Mouse (Mus musculus) liver, embryonic 13.5 days (tissue): ENCODE data around the gene Csf2. TPM values are rescaled to one million over a fixed set of nuclear protein-coding genes. Genes with fewer than 3 reads are reported as not detected.
"Not testable (repeated sequence)": the region's sequence is repeated elsewhere in the genome, so short reads cannot be mapped to it uniquely, and the experiment has no call there.

Experiments used
- ATAC-seq: fragments of 200-750 bp; cut with Nextera tagmentation; 2 replicates; pipeline ENCODE4 v1.8.0; 2017; ENCODE audit warnings: low read depth, mild to moderate bottlenecking, moderate number of reproducible peaks, moderate library complexity
- DNase-seq: peaks from one replicate; pipeline ENCODE4 v3.0.0; 2022
- H3K27ac ChIP-seq: fragments of 300-500 bp; sonication (generic); 2 replicates; pipeline ENCODE4 v1.5.1; 2015; ENCODE audit warnings: moderate library complexity, mild to moderate bottlenecking, inconsistent platforms
- H3K27me3 ChIP-seq: fragments of 300-500 bp; sonication (generic); 2 replicates; pipeline ENCODE4 v1.6.1; 2015; ENCODE audit warnings: mild to moderate bottlenecking, inconsistent platforms
- H3K36me3 ChIP-seq: fragments of 300-500 bp; sonication (generic); 2 replicates; pipeline ENCODE4 v1.6.1; 2015; ENCODE audit warnings: mild to moderate bottlenecking, inconsistent platforms
- H3K4me1 ChIP-seq: fragments of 300-500 bp; sonication (generic); replicated peaks from 2 replicates; pipeline ENCODE4 v1.6.1; 2015; ENCODE audit warnings: inconsistent platforms
- H3K4me2 ChIP-seq: fragments of 300-500 bp; sonication (generic); 2 replicates; pipeline ENCODE4 v1.6.1; 2015; ENCODE audit warnings: inconsistent platforms, mild to moderate bottlenecking, moderate library complexity
- H3K4me3 ChIP-seq: fragments of 300-500 bp; sonication (generic); replicated peaks from 2 replicates; pipeline ENCODE4 v1.5.1; 2015; ENCODE audit warnings: mild to moderate bottlenecking, inconsistent platforms
- H3K9ac ChIP-seq: fragments of 300-500 bp; sonication (generic); 2 replicates; pipeline ENCODE4 v1.6.1; 2015; ENCODE audit warnings: mild to moderate bottlenecking, inconsistent platforms
- H3K9me3 ChIP-seq: fragments of 300-500 bp; sonication (generic); replicated peaks from 2 replicates; pipeline ENCODE4 v1.6.1; 2016; ENCODE audit warnings: inconsistent platforms
- WGBS: fragments of 180-500 bp; shearing (Covaris S2); methylation state at CpG from one replicate; pipeline ENCODE4 v1.1.7; 2015; ENCODE audit not compliant: insufficient replicate concordance; 5-methylcytosine and 5-hydroxymethylcytosine counted together
- polyA plus RNA-seq: library from polyadenylated mRNA; unstranded; fragments of >200 nt; fragmentation: Nextera tagmentation; extraction: Ambion mirVana; gene quantifications from 2 replicates; pipeline ENCODE4 v1.2.1, GENCODE M21; 2015

Csf2 gene
- polyA plus RNA-seq = not detected in 2 replicates

DNA sequence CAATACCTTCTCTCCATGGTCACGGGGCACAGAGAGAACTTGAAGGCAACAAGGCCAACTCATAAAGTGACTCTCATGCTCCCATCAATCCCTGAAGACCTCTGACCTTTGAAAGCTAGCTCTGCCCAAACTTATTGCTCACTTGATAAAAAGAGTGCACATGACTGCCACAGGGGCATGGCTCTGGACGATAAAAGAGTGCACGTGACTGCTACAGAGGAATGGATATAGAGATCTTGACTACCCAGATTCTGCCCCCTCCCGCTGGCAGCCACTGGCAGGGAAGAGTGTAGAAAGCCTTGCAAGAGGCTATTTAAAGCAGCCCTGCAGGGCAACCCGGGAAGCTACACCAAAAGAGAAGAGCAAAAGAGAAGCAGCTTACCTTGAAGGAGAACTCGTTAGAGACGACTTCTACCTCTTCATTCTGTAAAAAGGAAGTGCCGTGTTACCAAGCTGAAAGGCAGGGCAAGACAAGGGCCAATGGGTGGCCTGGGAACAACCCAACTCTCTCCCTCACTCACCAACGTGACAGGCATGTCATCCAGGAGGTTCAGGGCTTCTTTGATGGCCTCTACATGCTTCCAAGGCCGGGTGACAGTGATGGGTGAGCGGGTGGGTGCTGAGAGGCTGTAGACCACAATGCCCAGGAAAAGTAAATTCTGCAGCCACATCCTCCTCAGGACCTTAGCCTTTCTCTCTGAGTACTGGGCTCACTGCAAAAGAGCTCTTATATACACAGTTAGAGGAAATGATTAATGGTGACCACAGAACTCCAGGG lies at the start of gene Csf2:
Csf2 (minus strand) TSS at position 728 of the 778 bp plus-strand sequence.
- Histone ChIP-seq H3K27ac (no peak within 1 kb of the TSS), H3K9ac (no peak within 1 kb of the TSS), H3K9me3 (no peaks in the 10 kb centered on the region), H3K4me3 (no peak within 1 kb of the TSS), H3K27me3 (no peaks in the 10 kb centered on the region), H3K4me2 (no peak within 1 kb of the TSS), H3K4me1 (peaks cover 14% of the 10 kb centered on the region), H3K36me3 (no peaks in the 10 kb centered on the region)
- DNase-seq = peak; percentile 48
- ATAC-seq = peak; percentile 73
- 18% methylated on average over 11 of the region's 11 CpGs for WGBS

DNA sequence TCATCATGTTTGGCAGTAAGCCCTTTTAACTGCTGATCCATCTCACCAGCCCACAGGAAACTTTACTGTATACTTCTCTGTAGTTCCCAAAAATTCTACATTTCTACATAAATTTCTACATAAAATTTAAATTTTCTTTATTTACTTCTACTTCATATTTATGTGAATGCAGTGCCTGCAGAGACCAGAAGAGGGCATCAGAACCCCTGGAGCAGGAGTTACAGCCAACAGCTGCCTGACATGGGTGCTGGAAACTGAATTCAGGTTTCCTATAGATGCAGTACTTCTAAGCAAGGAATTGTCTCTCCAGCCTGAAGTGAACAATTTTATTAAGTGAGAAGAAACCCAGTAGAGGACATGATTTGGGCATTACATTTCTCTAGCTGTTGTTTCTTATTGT lies 49.3 kb upstream of the Csf2 start:
- ATAC-seq = no peak
- DNase-seq = no peak
- no peaks in the 10 kb centered on the region for H3K4me1 ChIP-seq
- peaks cover 23% of the 10 kb centered on the region for H3K27me3 ChIP-seq
- no peak overlapping the region for H3K4me3 ChIP-seq
- H3K4me2 ChIP-seq = no peak overlapping the region
- no peaks in the 10 kb centered on the region for H3K9me3 ChIP-seq
- H3K36me3 ChIP-seq = no peaks in the 10 kb centered on the region
- H3K9ac ChIP-seq = no peak overlapping the region
- no peak overlapping the region for H3K27ac ChIP-seq

DNA sequence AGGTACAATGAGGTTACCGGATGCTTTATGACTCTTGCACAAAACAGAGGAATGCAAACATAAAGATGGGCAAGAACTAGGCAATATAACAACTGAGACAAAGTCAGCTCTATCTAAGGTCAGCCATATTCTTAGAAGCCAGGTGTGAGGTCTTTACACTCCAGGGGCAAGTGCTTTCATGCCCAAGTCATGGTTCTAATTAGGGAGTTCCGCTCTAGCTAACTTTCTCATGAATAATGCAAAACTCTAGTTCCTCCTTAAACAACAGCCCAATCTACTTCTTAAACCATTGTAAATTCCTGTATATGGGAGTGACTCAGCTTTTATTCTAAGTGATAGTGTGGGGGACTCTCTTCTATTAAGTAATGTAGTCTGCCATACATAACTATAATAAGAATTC lies 48.0 kb upstream of the Csf2 start:
- not testable (repeated sequence) for H3K36me3 ChIP-seq, H3K27ac ChIP-seq, H3K4me3 ChIP-seq, DNase-seq, H3K4me2 ChIP-seq, H3K9me3 ChIP-seq, H3K27me3 ChIP-seq, H3K9ac ChIP-seq, ATAC-seq, H3K4me1 ChIP-seq
- 75% methylated on average over 2 of the region's 2 CpGs for WGBS

DNA sequence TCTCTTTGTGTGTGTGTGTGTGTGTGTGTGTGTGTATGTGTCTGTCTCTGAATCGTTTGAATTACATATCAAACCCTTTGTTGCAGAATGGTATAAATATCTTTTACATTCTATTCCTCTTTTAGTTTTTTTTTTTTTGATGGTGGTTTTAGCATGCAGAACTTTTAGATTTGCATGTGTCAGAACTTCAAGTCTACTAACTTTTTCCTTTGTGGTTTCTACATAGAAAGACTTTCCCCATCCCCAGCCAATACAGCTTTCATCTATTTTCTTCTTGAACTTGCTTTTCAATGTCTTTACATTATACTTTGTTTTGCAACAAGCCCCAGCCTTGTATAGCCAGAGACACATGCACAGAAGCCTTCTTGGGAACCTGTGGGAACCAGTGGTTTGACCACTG lies 47.3 kb upstream of the Csf2 start:
- Histone ChIP-seq H3K4me2 (no peak overlapping the region), H3K27ac (no peak overlapping the region), H3K4me3 (no peak overlapping the region), H3K27me3 (0 out of 2 replicates have a peak, but pooled peaks cover 2% of the 10 kb centered on the region), H3K4me1 (no peaks in the 10 kb centered on the region), H3K9me3 (no peaks in the 10 kb centered on the region), H3K9ac (no peak overlapping the region), H3K36me3 (no peaks in the 10 kb centered on the region)
- no peak for ATAC-seq
- 68% methylated on average over 1 of the region's 1 CpGs for WGBS
- no peak for DNase-seq

DNA sequence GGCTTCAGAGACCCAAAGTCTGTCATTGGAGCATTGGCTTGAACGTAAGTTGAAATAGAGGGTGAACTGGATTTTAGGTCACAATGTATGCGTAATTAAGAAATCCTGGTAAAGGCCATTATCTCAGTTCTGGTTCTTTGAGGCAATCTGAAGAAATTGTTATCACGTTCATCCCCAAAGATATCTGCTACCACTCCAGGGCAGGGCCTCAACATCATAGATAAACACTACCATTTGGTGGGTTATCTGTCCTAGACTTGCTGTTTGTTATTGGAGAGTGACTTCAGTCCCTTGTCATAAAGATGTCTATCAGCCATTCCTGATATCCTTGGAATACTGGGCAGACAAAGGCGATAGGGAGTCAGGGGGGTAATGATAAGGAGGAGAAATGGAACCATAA lies 46.5 kb upstream of the Csf2 start:
- no peaks in the 10 kb centered on the region for H3K4me1 ChIP-seq
- H3K9me3 ChIP-seq = no peaks in the 10 kb centered on the region
- no peak overlapping the region for H3K27ac ChIP-seq
- ATAC-seq = no peak
- no peak for DNase-seq
- H3K36me3 ChIP-seq = no peaks in the 10 kb centered on the region
- no peaks in the 10 kb centered on the region for H3K27me3 ChIP-seq
- no peak overlapping the region for H3K4me2 ChIP-seq
- no peak overlapping the region for H3K4me3 ChIP-seq
- 58% methylated on average over 4 of the region's 4 CpGs for WGBS
- no peak overlapping the region for H3K9ac ChIP-seq

DNA sequence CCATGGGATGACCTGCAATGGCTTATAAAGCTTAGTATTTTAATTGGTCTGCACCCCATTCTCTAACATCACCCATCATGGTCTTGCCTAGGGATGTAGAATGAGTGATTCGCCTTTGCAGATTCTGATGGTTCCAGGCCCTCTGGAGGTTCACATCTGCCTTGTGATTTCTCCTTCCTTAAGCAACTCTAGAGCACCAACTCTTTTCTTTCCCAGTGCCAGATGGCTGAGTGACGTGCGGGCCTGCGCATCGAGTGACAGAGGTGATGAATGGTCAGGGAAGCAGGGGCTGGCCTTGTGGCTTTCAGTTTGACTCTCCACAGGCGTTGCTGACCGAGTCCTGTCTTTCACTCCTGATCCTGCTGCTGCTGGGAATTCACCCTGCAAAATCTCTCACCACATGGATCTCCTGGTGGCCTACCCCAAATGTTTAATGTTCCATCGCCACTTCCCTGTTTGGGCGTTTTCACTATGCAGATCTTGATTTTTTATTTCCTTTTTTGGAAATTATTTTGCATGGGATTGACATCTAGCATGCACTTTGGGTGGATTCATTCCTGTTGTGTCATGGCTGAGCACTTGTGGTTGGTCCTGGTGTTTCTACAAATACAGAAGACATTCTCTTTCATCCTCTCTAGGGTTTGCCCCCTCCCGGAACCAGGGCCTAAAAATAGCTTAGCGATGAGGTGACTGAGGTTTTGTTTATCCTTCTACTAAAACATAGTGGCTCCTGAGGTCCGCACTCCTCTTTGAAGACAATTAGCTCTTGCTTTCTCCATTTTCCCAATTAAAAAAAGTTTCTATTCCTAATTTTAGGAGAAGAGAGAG lies 44.7 kb upstream of the Csf2 start:
- DNase-seq = no peak

DNA sequence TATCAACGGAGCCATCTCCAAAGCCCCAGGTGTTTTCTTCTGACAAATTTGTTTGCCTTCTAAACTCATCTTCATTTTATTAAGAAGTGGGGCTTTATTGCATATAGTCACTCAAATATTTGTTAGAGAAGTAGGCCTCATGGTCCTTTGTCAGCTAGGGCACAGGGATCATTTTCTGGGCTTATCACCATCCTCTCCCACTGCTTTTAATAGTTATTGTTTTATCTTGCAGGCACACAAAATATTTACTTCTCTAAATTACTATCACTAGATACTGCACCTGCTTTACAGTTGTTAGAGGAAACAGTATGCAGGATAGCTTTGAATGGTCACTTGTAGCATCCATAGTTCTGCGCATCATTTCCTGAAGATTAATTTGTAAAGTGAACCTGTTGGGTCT lies 42.7 kb upstream of the Csf2 start:
- Histone ChIP-seq H3K27me3 (no peaks in the 10 kb centered on the region), H3K4me2 (no peak overlapping the region), H3K4me3 (no peak overlapping the region), H3K9ac (no peak overlapping the region), H3K27ac (no peak overlapping the region), H3K36me3 (no peaks in the 10 kb centered on the region), H3K9me3 (no peaks in the 10 kb centered on the region), H3K4me1 (no peaks in the 10 kb centered on the region)
- WGBS = 68% methylated on average over 2 of the region's 2 CpGs
- DNase-seq (no peak), ATAC-seq (no peak)

More for the DNA sequence above, 44.7 kb upstream of the Csf2 start:
- Histone ChIP-seq H3K27me3 (no peaks in the 10 kb centered on the region), H3K9me3 (no peaks in the 10 kb centered on the region), H3K4me1 (no peaks in the 10 kb centered on the region), H3K4me2 (no peak overlapping the region), H3K27ac (no peak overlapping the region), H3K4me3 (no peak overlapping the region), H3K36me3 (no peaks in the 10 kb centered on the region), H3K9ac (no peak overlapping the region)
- no peak for ATAC-seq
- WGBS = 50% methylated on average over 12 of the region's 12 CpGs

DNA sequence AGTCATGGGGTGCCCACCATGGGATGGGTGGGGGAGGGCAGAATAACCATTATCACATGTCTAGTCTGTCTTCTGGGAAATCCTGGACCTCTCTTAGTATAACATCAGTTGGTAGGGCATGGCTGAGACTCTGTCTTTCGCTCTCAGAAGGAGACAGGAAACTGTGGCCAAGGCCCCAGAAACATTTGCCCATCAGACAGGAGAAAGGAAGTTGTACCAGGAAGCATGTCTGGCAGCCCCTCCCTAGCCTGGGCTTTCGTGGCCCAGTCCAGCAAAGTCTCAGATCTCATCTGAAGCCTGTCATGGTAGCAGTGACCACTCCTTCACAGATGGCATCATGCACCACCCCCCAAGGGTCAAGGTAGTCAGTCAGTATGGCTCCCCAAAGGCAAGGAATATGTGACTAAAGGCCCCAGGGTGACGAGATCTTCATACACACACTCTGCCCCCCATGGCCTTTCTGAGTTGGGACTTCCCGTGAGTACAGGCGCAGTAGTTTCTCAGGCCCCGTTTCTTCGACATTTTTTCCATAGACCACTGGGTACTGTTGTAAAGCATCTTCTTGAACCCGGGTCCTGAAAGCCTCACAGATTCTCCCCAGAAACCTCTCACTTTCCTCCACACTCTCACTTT lies 38.5 kb upstream of the Csf2 start:
- 46% methylated on average over 8 of the region's 8 CpGs for WGBS

DNA sequence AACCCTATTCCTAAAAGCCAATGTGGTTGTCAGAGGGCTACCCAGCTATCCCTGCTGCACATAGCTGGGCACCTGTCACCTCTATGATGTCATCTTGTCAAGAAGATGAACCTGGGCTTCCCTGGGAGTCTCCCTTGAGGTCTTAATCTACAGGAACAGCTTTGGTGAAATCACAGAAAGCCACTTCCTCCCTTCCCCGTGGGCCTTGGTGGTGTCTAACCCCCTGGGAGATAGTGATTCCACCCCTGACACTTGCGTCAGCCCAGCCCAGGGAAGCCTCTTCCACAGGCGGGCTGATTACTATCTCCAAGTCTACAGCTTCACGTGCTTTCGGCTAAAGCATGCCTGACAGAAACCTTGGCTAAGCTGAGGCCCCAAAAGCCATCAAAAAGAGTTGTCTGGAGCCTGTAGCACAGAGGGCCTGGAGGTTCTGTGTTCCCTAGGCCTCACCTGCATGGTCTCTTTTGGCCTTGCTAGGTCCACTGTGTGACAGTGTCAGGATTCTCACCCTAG lies 22.0 kb upstream of the Csf2 start:
- 13% methylated on average over 5 of the region's 5 CpGs for WGBS
- ATAC-seq = no peak
- H3K27me3 ChIP-seq = no peaks in the 10 kb centered on the region

More for the DNA sequence above, 38.5 kb upstream of the Csf2 start:
- H3K9ac ChIP-seq = no peak overlapping the region
- no peaks in the 10 kb centered on the region for H3K4me1 ChIP-seq
- H3K27me3 ChIP-seq = no peaks in the 10 kb centered on the region
- DNase-seq = no peak
- no peak overlapping the region for H3K4me3 ChIP-seq
- no peaks in the 10 kb centered on the region for H3K36me3 ChIP-seq
- no peaks in the 10 kb centered on the region for H3K9me3 ChIP-seq
- no peak overlapping the region for H3K27ac ChIP-seq
- ATAC-seq = no peak
- no peak overlapping the region for H3K4me2 ChIP-seq

DNA sequence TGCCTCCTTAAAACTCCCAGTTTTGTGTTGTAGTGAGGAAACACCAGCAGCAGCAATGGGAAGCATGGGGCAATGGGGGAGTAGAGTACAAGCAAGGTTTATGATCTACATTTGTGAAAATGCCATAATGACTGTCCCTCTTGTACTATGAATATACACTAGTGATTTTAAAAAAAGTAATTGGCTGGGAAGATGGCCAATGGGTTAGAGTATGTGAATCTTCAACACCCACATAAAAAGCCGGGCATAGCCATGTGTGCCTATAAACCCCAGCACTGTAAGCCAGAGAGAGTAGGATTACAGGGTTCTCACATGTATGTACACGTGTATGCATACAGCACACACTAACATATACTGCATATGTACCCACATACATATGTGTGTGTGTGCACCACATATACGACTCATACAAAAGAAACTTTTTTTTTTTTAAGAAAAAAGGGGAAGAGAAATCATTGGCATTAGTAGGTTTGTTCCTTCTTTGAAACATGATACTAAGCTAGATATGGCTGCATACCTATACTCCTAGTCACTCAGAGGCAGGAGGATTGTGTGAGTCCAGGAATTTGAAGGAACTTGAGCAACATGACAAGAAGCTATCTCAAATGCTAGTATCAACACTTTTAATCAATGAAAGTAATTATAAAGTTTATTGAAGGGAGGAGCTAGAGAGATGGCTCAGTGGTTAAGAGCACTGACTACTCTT lies 19.9 kb upstream of the Csf2 start:
- Histone ChIP-seq H3K9me3 (no peaks in the 10 kb centered on the region), H3K27ac (no peak overlapping the region), H3K27me3 (no peaks in the 10 kb centered on the region; the same call in 1 of the 2 replicates), H3K4me3 (no peak overlapping the region), H3K4me2 (no peak overlapping the region), H3K4me1 (no peaks in the 10 kb centered on the region), H3K36me3 (no peaks in the 10 kb centered on the region), H3K9ac (no peak overlapping the region)
- ATAC-seq (no peak), DNase-seq (no peak)
- 47% methylated on average over 3 of the region's 3 CpGs for WGBS

More for the DNA sequence above, 22.0 kb upstream of the Csf2 start:
- H3K4me3 ChIP-seq = no peak overlapping the region
- no peak for DNase-seq
- no peak overlapping the region for H3K9ac ChIP-seq
- H3K9me3 ChIP-seq = no peaks in the 10 kb centered on the region
- H3K4me1 ChIP-seq = no peaks in the 10 kb centered on the region
- no peak overlapping the region for H3K27ac ChIP-seq
- H3K36me3 ChIP-seq = no peaks in the 10 kb centered on the region
- H3K4me2 ChIP-seq = no peak overlapping the region

DNA sequence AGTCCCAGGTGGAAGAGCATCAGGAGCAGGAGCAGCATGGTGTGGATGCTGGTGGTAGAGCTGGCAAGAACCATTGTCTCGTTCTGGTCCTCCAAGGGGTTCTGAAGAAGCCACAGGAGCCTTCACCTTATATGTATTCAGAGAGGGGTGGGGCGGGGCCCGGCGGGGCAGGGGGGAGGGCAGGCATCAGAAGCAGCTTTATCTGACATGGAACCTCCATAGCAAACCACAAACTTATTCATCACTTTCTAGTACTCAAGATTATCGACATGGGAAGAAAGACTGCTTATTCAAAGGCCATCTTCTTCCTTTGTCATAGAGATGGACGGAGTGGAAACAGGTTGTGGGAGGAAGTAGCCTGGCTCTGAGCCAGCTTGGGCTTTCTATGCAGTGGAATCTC lies 17.7 kb upstream of the Csf2 start, which contains the start of gene Il3:
Il3 (minus strand) TSS at position 101 of the 400 bp plus-strand sequence.
- ATAC-seq (no peak), DNase-seq (no peak)
- WGBS = 52% methylated on average over 6 of the region's 6 CpGs

More for the DNA sequence above, 17.7 kb upstream of the Csf2 start, which contains the start of gene Il3:
- Histone ChIP-seq H3K4me2 (no peak within 1 kb of the TSS), H3K4me1 (no peaks in the 10 kb centered on the region), H3K9ac (no peak within 1 kb of the TSS), H3K27ac (no peak within 1 kb of the TSS), H3K9me3 (no peaks in the 10 kb centered on the region), H3K27me3 (no peaks in the 10 kb centered on the region; the same call in 1 of the 2 replicates), H3K4me3 (no peak within 1 kb of the TSS), H3K36me3 (no peaks in the 10 kb centered on the region)
